Mouse (Mus musculus) heart, embryonic 16.5 days (tissue): Measurements from ENCODE around the gene Txndc5. TPM values are rescaled to one million over a fixed set of nuclear protein-coding genes. Genes with fewer than 3 reads are reported as not detected.
A peak's percentile ranks its signal among the peaks of the same experiment; 100 is the strongest.

Experiments used
- ATAC-seq: fragments of 200-750 bp; cut with Nextera tagmentation; replicated peaks from 2 replicates; pipeline ENCODE4 v1.8.0; 2017; ENCODE audit warnings: moderate number of reproducible peaks; ENCODE audit not compliant: insufficient read depth, low FRiP score; ENCODE audit errors: extremely low read depth
- H3K27ac ChIP-seq: fragments of 300-500 bp; sonication (generic); 2 replicates; pipeline ENCODE4 v1.5.1; 2014; ENCODE audit warnings: mild to moderate bottlenecking, low read length, control low read depth, moderate library complexity
- H3K27me3 ChIP-seq: fragments of 300-500 bp; sonication (generic); 2 replicates; pipeline ENCODE4 v1.6.1; 2014; ENCODE audit warnings: low read length, mixed read lengths; ENCODE audit not compliant: control insufficient read depth, insufficient read depth
- H3K36me3 ChIP-seq: fragments of 300-500 bp; sonication (generic); 2 replicates; pipeline ENCODE4 v1.6.1; 2014; ENCODE audit not compliant: control insufficient read depth, insufficient read depth
- H3K4me1 ChIP-seq: fragments of 300-500 bp; sonication (generic); 2 replicates; pipeline ENCODE4 v1.6.1; 2014; ENCODE audit warnings: low read length, mixed read lengths; ENCODE audit not compliant: control insufficient read depth, insufficient read depth
- H3K4me2 ChIP-seq: fragments of 300-500 bp; sonication (generic); 2 replicates; pipeline ENCODE4 v1.6.1; 2014; ENCODE audit warnings: low read depth, mild to moderate bottlenecking, control low read depth, low read length
- H3K4me3 ChIP-seq: fragments of 300-500 bp; sonication (generic); 2 replicates; pipeline ENCODE4 v1.5.1; 2014; ENCODE audit warnings: mild to moderate bottlenecking, control low read depth, low read length
- H3K9ac ChIP-seq: fragments of 300-500 bp; sonication (generic); 2 replicates; pipeline ENCODE4 v1.6.1; 2014; ENCODE audit warnings: low read length, control low read depth
- H3K9me3 ChIP-seq: fragments of 300-500 bp; sonication (generic); replicated peaks from 2 replicates; pipeline ENCODE4 v1.6.1; 2016; ENCODE audit warnings: low read length; ENCODE audit not compliant: control insufficient read depth
- WGBS: fragments of 180-500 bp; shearing (Covaris S2); extraction: QIAGEN DNeasy Blood & Tissue Kit; methylation state at CpG from one replicate; pipeline ENCODE4 v1.1.7; 2014; 5-methylcytosine and 5-hydroxymethylcytosine counted together
- polyA plus RNA-seq: library from polyadenylated mRNA; unstranded; fragments of >200 nt; fragmentation: Nextera tagmentation; extraction: Ambion mirVana; gene quantifications from 2 replicates; pipeline ENCODE4 v1.2.1, GENCODE M21; 2015

Gene Txndc5
- polyA plus RNA-seq, 1 experiment from 2014 or later, result 164 TPM

DNA sequence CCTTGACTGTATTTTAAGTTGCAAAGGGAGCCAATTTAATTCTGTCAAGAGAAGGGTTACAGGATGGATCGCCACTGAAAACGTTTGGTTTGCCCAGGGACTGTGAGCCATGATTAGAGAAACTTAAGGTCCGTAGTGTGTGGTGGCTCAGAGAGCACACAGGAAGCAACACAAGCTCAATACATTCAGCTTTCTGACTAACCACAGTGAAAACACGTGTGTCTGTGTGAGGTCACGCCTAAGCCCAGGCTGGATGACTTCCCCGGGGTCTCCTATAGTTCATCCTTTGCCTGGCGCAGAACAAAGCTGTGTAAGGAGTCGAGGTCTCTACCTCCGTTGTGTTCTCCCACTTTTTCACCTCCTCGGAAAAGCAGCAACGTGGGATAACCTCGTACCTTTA, 27.3 kb downstream of the Txndc5 start:
- ATAC-seq, result no peak
- 85% methylated on average over 12 of the region's 12 CpGs for WGBS
- peaks cover 50% of the 10 kb centered on the region for H3K36me3 ChIP-seq
- H3K4me2 ChIP-seq, result no peak overlapping the region
- H3K27ac ChIP-seq, result no peak overlapping the region
- H3K4me3 ChIP-seq, result no peak overlapping the region
- H3K9me3 ChIP-seq, result no peaks in the 10 kb centered on the region
- H3K4me1 ChIP-seq, result peaks cover 2% of the 10 kb centered on the region; the same call in 1 of the 2 replicates
- H3K27me3 ChIP-seq, result no peaks in the 10 kb centered on the region
- H3K9ac ChIP-seq, result no peak overlapping the region

DNA sequence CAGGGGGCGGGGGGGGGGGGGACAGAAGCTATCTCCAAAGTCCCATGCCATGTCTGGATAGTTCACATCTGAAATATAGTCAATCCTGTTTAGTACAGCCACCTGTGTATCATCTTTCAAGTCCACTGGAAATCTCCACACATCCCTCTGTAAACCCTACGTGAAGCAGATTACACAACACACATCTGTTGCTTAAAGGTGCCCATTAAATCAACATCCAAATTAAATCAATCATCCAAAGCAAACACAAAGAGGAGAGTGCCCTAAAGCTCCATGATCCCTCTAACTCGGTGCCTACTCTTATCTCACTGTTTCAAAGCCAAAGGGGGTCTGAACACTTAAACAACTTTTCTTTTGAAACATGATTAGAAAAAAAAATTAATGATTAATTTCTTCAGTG, 31.9 kb downstream of the Txndc5 start:
- H3K27ac ChIP-seq, result no peak overlapping the region
- H3K4me2 ChIP-seq, result no peak overlapping the region
- peaks cover 20% of the 10 kb centered on the region for H3K36me3 ChIP-seq
- no peak for ATAC-seq
- H3K4me1 ChIP-seq, result no peaks in the 10 kb centered on the region
- H3K9ac ChIP-seq, result no peak overlapping the region
- 58% methylated on average over 3 of the region's 3 CpGs for WGBS
- no peak overlapping the region for H3K4me3 ChIP-seq
- no peaks in the 10 kb centered on the region for H3K27me3 ChIP-seq
- H3K9me3 ChIP-seq, result no peaks in the 10 kb centered on the region

DNA sequence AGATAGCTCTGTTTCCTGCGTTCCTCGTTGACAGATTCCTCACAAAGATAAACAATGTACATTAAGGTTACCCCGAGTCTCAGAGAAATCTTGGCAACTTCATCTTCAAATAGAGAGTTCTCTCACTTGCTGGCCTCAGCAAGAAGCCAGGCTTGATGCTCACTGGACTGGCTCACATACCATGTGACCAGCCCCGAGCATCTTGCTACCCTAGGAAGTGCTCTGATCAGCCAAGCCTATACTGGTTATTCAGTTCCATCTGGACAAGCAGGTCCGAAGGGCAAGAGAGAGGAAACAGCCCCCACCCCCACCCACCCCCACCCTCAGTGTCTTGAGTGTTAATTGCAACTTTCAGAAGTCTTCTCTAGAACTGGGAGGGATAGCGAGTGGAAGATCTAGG, 41.9 kb downstream of the Txndc5 start:
- no peaks in the 10 kb centered on the region for H3K4me1 ChIP-seq
- ATAC-seq, result no peak
- no peak overlapping the region for H3K4me3 ChIP-seq
- H3K36me3 ChIP-seq, result no peaks in the 10 kb centered on the region
- WGBS, result 79% methylated on average over 6 of the region's 6 CpGs
- H3K27ac ChIP-seq, result no peak overlapping the region
- no peaks in the 10 kb centered on the region for H3K27me3 ChIP-seq
- H3K9me3 ChIP-seq, result no peaks in the 10 kb centered on the region
- no peak overlapping the region for H3K4me2 ChIP-seq
- no peak overlapping the region for H3K9ac ChIP-seq

DNA sequence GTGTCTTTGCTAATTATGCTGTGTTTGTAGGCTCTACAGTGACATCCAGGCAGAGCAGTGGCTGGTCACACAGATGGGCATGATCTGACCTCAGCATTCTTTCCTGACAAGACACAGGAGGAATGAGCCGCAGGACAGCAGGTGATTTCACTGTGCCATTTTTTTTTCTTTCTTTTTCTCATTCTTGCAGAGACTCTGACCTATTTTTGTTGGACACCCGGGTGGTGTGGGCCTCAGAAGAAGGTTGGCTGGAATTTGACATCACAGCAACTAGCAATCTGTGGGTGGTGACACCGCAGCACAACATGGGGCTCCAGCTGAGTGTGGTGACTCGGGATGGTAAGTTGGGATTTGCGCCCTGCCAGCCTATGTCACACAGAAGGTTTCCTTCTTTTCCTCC, 43.9 kb downstream of the Txndc5 start:
- Histone ChIP-seq H3K27ac (no peak overlapping the region), H3K4me3 (no peak overlapping the region), H3K36me3 (no peaks in the 10 kb centered on the region), H3K9me3 (no peaks in the 10 kb centered on the region), H3K9ac (no peak overlapping the region), H3K4me1 (peaks cover 5% of the 10 kb centered on the region; the same call in 1 of the 2 replicates), H3K27me3 (no peaks in the 10 kb centered on the region), H3K4me2 (no peak overlapping the region)
- no peak for ATAC-seq
- 77% methylated on average over 5 of the region's 5 CpGs for WGBS

DNA sequence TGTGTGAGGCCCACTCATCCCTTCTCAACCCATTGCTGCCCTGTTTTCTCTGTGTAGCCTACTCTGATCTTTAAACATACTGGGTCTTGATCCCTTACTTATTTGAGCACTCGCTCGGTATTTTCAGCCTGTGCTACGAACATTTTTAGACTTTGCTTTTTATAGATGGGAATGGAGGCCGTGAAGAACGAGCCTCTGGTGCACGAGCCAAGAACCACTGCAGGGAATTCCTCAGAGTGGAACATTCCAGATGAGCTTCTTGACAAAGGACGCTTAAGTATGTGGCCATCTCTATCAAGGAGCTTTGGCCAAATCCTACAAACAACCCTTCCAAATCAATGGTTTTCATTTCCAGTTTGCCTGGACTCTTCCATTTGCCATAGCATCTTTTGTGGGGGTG, 47.6 kb downstream of the Txndc5 start:
- H3K4me3 ChIP-seq, result no peak overlapping the region
- H3K9me3 ChIP-seq, result no peaks in the 10 kb centered on the region
- no peak overlapping the region for H3K4me2 ChIP-seq
- H3K36me3 ChIP-seq, result no peaks in the 10 kb centered on the region
- no peak overlapping the region for H3K9ac ChIP-seq
- H3K27ac ChIP-seq, result peak overlapping the region; percentile 48; the same call in 1 of the 2 replicates
- H3K27me3 ChIP-seq, result no peaks in the 10 kb centered on the region
- no peak for ATAC-seq
- peaks cover 5% of the 10 kb centered on the region; the same call in 1 of the 2 replicates for H3K4me1 ChIP-seq
- 40% methylated on average over 7 of the region's 7 CpGs for WGBS

DNA sequence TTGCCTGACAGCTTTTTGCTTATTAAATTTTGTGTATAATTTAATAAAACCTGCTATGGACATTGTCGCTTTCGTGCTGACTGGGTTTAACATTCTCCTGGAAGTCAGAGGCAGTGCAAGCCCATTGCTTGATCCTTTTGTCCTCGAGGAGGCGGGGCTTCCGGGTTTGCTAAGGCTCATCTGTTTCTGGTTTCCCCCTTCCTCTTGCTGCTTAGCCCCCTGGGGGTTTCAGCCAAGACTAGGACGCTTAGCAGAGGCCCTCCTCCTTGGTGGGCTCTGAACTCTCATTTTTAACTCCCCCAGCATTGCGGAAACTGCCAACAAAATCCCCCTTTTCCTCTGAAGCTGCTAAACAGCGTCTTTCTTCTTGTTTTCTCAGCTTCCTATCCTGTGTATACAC, 51.7 kb downstream of the Txndc5 start:
- Histone ChIP-seq H3K4me2 (no peak overlapping the region), H3K4me1 (peaks cover 5% of the 10 kb centered on the region; the same call in 1 of the 2 replicates), H3K4me3 (no peak overlapping the region), H3K9me3 (no peaks in the 10 kb centered on the region), H3K36me3 (no peaks in the 10 kb centered on the region), H3K27ac (no peak overlapping the region), H3K27me3 (no peaks in the 10 kb centered on the region), H3K9ac (no peak overlapping the region)
- ATAC-seq, result no peak
- WGBS, result 43% methylated on average over 8 of the region's 8 CpGs

DNA sequence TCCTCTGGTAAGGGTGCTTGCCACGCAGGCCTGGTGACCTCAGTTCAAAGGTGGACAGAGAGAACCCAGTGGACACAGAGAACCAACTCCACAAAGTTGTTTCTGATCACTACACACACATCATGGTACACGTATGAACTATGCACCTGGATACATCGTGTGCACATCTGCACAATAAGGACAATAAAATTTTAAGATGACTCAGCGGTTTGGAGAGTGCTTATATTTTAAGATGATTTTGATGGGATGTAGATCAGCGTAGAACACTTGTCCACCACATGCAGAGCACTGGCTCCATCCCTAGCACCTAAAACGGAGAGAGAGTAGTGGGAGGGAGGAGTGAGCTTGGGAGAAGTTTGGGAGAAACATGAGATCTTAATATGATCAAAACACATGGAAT, 55.1 kb downstream of the Txndc5 start:
- WGBS, result 85% methylated on average over 6 of the region's 6 CpGs
- ATAC-seq, result no peak
- no peak overlapping the region for H3K4me3 ChIP-seq
- H3K4me2 ChIP-seq, result no peak overlapping the region
- no peaks in the 10 kb centered on the region for H3K4me1 ChIP-seq
- H3K27me3 ChIP-seq, result no peaks in the 10 kb centered on the region; the same call in 1 of the 2 replicates
- H3K36me3 ChIP-seq, result no peaks in the 10 kb centered on the region
- no peaks in the 10 kb centered on the region for H3K9me3 ChIP-seq
- H3K27ac ChIP-seq, result no peak overlapping the region
- H3K9ac ChIP-seq, result no peak overlapping the region

DNA sequence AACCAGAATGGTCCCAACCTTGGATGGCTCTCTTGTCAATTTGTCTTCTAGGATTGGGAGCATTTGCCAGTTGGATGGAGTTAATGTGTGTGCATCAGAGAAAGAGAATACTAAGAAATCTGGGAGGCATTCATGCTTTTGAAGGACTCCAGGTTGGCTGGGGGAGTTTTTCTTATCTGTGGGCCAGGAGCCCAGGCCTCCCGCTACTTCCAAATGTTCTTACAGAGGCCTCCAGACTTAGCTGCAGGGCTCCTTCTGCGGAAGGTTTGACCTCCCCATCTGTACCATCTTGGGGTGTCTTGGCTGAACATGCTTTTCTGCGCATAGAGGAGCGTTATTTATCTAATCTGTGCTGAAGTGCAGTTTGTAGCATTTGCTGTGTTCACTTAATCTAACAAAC, 56.0 kb downstream of the Txndc5 start:
- Histone ChIP-seq H3K36me3 (no peaks in the 10 kb centered on the region), H3K4me3 (no peak overlapping the region), H3K9me3 (no peaks in the 10 kb centered on the region), H3K9ac (no peak overlapping the region), H3K4me1 (no peaks in the 10 kb centered on the region), H3K27ac (no peak overlapping the region), H3K4me2 (no peak overlapping the region), H3K27me3 (no peaks in the 10 kb centered on the region; the same call in 1 of the 2 replicates)
- no peak for ATAC-seq
- WGBS, result 68% methylated on average over 4 of the region's 4 CpGs

DNA sequence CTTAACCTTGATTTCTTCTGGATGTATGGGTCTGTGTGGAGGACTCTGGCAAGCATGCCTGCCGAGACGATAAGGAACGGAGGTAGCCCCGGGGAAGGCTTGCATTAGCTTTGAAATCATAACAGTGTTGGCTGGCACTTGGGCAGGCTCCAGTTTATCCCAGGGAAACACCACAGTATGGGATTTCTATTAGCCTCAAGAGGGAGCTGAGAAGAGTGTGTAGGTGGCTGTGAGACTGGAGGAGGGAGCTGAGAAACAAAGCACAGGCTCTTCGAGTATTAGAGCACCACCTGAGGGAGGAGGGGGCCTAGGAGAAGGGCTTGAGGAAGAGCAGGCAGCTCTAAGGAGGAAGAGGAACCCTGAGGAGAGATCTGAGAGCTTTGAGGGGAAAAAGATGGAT, 57.7 kb downstream of the Txndc5 start:
- Histone ChIP-seq H3K27me3 (no peaks in the 10 kb centered on the region; the same call in 1 of the 2 replicates), H3K9ac (no peak overlapping the region), H3K4me2 (no peak overlapping the region), H3K36me3 (no peaks in the 10 kb centered on the region), H3K4me1 (no peaks in the 10 kb centered on the region), H3K9me3 (no peaks in the 10 kb centered on the region), H3K27ac (no peak overlapping the region), H3K4me3 (no peak overlapping the region)
- 65% methylated on average over 5 of the region's 5 CpGs for WGBS
- no peak for ATAC-seq

DNA sequence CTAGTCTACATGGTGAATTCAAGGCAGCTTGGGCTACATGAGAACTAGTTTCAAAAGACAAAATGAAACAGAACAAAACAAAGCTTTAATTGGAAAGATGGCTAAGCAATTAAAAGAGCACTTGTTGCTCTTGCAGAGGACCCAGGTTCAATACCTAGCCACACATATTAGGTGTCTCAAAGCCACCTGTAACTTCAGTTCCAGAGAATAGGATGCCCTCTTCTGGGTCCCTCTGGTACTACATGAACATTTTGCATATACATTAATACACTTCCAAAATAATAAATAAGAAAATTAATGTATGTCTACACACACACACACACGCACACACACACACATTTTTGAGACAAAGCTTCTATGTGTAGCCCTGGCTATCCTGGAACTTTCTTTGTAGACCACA, 65.2 kb downstream of the Txndc5 start:
- no peak overlapping the region for H3K4me3 ChIP-seq
- no peak overlapping the region for H3K27ac ChIP-seq
- H3K4me2 ChIP-seq, result no peak overlapping the region
- H3K27me3 ChIP-seq, result no peaks in the 10 kb centered on the region
- no peak for ATAC-seq
- H3K36me3 ChIP-seq, result no peaks in the 10 kb centered on the region
- 77% methylated on average over 1 of the region's 1 CpGs for WGBS
- H3K9ac ChIP-seq, result no peak overlapping the region
- no peaks in the 10 kb centered on the region for H3K9me3 ChIP-seq
- H3K4me1 ChIP-seq, result no peaks in the 10 kb centered on the region
